Mouse (Mus musculus): ENCODE results near the gene Gstm4. TPM values are rescaled to one million over a fixed set of nuclear protein-coding genes. Genes with fewer than 3 reads are reported as not detected.
"Not testable (repeated sequence)": the region's sequence is repeated elsewhere in the genome, so short reads cannot be mapped to it uniquely, and the experiment has no call there.

Gstm4 gene
- total RNA-seq, 2 experiments from 2014 or later, result 11.3 to 13.2 TPM

DNA sequence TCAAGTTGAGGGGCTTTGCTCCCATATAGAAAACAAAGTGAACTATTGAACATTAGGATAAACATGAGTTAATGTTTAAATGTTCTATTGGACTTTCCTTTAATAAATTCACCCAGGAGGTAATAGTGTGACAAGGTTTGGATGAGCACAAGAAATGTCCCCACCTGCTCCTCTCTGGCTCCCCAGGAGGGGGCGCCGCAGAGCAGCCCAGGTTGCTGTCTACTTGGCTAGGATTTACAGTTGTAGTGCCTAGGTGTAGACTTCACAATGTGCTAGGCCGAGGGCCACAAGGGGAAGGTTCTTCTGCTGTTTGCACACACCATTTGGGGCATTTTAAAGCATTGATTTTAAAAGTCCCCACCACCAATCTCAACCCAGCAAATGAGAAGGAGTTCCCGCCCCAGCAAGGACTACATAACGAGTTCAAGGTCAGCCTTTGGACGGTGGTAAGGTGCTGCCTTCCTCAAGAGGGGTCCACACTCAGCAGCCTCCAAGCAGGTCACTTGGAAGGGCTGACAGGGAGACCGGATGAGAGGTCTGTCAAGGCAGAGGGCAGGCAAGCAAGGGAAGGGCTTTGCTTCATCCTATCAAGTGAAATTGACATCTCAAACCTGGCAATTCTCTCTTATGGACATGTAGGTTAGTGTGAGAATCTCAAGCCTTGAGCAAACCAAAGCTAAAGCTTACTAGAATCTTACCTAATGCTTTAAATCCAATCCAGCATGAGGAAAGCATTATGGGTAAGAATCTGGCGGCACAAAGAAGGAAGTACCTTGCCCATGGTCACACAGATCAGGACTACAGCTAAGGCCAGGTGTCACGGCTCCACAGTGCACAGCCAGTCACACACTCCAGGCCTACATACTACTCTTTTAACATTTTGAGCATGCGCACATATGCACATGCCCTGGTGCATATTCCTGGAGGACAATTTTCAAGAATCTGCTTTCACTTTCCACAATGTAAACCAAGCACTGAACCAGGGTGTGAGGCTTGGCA is 25.9 kb upstream of the Gstm4 start:
- DNase-seq (ENCODE audit: low spot score in 2 of 2), result peak in 1 of 2 experiments; percentile 50

GRCm38 (mm10) chr3:108069231-108069870 is 24.7 kb upstream of the Gstm4 start:
- DNase-seq (ENCODE audit: low spot score in 2 of 2), result no peak

GRCm38 (mm10) chr3:108068826-108069225 is 24.1 kb upstream of the Gstm4 start:
- no peak for DNase-seq (ENCODE audit: low spot score in 2 of 2)

DNA sequence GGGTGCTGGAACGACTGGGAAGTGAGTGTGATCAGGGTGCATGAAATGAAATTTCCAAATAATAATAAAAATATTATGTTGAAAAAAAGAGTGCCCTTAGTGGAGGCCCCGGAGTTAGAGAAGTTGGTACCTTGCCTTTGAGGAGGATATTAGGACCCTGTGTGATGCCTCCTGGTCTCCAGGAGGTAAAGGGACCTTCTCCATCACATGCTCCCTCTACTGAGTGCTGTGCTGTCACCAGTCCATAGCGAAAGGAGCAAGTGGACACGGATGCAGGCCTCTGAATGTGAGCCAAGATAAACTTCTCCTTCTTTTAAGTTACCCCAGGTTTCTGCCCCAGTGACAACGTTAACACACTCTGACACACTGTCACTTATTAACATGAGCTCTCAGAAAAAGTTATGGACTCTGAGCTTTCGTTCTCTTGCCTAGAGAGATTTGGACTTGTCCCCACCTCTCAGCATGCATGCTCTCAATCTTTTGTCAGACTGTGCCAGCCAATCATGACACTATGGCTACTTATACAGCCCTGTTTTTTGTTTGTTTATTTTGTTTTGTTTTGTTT is 22.8 kb upstream of the Gstm4 start:
- DNase-seq (ENCODE audit: low spot score in 2 of 2), result no peak

DNA sequence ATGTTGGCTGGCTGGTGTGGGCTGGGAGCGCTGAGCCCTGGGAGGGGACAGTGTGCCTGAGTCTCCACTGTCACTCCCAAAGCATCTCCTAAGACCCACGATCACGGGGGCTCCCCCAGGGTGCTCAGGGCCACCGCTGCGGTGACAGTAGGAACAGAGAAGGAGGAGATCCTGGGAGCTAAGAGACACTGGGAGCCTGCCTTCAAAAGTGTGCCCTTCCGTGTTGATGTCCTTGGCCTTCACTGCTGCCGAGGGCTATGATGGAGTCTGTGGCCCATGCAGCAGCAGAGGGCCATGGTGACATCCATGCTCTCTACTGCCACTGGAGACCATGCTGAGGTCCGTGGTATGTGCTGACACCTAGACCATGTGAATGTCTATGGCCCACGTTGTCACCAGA is 20.9 kb upstream of the Gstm4 start:
- DNase-seq (ENCODE audit: low spot score in 2 of 2), result no peak

GRCm38 (mm10) chr3:108064672-108065071 is 20.0 kb upstream of the Gstm4 start:
- DNase-seq (ENCODE audit: low spot score in 2 of 2), result no peak

- no peak for DNase-seq (ENCODE audit: low spot score in 2 of 2)
Measured at GRCm38 (mm10) chr3:108062648-108063047, 18.0 kb upstream of the Gstm4 start.

GRCm38 (mm10) chr3:108061420-108061819 is 16.7 kb upstream of the Gstm4 start:
- peak in 1 of 2 experiments; percentile 78 for DNase-seq (ENCODE audit: low spot score in 2 of 2)

DNA sequence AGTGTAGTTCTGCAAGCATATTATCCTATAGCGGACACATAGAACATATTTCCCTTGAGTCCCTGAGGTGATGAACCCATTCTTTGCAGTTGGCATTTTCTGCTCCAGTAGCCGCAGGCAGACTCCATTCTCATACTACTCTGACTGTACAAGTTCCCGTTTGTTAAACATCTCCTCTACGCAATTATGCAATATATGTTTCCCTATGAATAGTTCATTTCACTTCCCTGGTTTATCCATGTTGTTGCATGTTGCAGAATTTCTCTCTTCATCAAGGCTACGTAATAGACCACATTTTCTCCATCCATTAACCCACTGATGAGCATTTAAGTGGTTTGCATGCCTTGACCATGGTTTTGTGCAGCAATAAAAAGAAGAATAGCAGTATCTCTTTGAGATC is 5.8 kb upstream of the Gstm4 start:
- no peak for DNase-seq (ENCODE audit: low spot score in 2 of 2)

DNA sequence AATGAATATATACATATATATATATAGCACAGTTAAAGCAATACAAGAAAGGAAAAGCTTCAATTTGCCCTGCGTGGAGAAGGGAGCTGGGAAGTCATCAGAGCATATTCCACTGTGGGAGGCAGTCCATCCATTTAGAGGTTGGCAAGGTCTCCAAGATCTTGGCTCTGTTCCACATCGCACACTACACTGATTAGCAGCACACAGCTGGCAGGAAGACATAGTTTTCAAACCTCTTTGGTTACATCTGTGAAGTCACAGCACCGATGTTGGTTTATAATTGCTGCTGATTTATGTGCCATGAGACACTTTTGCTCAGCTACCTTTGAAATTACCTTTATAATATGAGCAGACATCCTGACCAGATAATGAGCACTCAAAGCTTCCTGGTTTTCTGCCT is 3.6 kb upstream of the Gstm4 start:
- no peak for DNase-seq (ENCODE audit: low spot score in 2 of 2)

DNA sequence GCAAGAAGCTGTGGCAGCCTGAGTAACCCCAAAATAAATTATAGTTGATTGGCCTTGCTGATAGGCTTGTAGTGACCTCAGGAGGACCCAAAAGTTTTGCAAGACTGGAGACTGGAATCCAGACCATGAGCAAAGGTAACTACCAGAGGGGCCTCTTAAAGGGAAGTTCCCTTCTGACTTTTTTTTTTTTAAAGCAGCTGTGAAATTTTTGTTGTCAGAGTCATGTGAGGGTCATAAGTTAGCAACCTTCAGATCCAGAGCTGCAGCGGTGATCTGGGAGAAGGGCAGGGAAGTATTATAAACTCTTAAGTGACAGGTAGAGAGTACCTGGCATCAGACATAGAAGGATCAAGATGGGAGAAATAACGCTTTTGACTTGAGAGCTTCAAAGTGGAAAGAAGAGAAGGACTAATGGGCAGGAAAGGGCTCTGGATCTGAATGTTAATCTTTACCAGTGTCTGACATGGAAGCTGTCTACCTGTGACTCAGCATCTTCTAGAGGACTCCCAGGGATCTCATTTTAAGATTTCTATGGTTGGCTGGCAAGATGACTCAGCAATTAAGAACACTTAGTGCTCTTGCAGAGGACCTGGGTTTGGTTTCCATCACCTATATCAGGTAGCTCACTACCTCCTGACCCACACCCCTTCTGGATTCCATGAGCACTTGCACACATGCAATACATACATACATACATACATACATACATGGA is 2.4 kb upstream of the Gstm4 start:
- DNase-seq (ENCODE audit: low spot score in 2 of 2), result no peak

DNA sequence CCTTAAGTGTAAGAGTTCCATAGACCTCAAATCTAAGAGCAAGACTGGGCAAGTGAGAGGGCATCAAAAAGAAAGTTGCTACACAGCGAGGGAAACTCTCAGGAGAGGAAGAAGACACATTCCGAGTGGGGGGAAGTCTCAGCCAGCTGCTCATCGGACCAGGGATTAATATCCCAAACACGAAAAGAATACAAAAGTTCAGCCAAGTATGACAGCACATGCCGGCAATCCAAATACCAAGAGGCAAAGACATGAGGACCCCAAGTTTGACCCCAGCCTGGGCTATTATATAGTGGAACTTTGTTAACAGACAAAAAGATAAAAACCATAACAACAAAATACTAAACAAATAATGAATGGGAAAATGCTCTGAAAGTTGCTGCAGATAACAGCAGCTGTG is 11.5 kb downstream of the Gstm4 start:
- no peak for DNase-seq (ENCODE audit: low spot score in 2 of 2)

DNA sequence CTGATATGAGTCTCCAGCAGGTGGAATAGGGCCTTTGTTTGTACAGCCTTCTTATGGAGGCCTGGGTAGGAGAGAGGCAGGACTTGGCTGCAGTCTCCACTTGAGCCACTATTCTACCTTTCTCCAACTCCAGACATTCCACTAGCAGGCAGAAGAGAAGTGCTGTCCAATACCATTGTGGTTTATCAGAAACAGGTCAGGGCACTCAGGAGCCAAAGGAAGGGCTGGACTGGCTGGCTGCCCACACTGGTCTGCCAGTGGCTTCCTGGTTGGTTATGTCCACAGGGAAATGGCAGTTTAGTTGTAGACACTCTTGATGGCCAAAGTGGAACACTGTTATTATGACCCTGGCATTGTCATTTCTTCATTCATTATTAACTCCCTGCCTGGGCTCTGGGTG is 12.6 kb downstream of the Gstm4 start:
- DNase-seq (ENCODE audit: low spot score in 2 of 2), result no peak

DNA sequence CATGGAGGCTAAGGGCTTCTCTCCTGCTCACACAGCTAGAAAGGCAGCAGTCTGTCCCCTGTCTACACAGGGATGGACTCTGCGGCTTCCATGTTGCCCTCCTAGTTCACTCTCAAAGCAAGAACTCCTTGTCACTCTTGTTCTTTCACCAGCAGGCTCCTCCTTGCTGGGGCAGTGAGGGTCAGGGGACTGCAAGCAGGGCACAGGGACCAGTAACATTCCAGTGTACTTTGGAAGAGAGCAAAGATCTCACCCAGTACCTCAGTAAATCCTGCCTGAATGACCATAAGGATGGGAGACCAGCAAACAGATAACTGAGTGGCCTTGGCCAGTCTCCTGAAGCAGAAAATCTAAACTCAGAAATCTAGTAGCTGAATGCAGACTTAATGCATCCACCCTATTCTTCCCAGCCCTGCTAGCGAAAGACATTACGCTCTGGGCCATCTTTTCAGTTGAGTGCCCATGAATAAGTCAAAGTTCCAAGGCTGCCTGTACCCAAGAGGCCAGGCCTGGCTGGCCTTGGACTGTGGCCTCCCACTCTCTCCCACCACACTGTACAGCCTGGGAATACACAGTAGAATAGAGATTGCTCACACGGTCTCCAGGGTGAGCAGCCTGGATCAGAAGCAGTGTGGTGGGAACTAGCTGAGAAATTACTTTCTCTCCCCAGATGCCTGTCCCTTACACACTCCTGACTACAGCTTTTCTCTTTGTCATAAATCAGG is 15.9 kb downstream of the Gstm4 start:
- DNase-seq (ENCODE audit: low spot score in 2 of 2), result no peak

DNA sequence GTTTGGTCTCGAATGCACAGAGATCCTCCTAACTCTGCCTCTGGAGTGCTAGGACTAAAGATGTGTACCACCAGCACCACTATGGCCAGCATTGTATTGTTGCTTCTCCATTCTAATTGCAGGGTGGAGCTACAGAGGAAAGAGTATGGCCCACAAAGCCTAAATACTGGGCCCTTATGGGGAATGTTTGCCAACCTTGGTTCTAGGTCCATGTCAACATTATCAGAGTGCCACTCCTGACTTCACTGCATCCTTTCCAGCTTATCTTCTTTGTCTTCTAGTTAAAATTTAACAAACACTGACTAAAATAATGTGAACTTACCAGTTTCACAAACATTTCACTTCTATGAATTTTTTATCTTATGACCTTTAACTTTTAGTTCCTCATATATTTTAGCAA is 18.1 kb downstream of the Gstm4 start:
- no peak for DNase-seq (ENCODE audit: low spot score in 2 of 2)

GRCm38 (mm10) chr3:108026049-108026448 is 18.6 kb downstream of the Gstm4 start:
- no peak for DNase-seq (ENCODE audit: low spot score in 2 of 2)

DNA sequence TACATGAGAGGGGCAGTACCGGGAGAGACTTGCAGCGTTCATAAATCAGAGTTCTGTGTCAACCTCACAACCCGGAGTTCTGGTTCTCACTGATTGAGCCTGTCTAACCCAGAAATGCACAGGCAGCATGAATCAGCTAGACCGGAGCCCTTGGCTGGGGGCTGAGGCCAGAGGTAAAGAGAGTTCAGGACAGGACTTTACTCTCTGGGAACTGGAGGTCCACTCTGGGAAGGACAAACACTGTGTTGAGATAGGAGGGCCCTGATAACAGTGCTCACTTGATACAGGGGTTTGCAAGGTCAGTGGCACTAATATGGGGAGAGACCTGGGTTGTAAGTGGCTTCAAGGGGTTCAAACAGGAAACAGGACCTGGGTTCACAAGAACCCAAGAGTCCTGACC is 19.4 kb downstream of the Gstm4 start:
- no peak for DNase-seq (ENCODE audit: low spot score in 2 of 2)

DNA sequence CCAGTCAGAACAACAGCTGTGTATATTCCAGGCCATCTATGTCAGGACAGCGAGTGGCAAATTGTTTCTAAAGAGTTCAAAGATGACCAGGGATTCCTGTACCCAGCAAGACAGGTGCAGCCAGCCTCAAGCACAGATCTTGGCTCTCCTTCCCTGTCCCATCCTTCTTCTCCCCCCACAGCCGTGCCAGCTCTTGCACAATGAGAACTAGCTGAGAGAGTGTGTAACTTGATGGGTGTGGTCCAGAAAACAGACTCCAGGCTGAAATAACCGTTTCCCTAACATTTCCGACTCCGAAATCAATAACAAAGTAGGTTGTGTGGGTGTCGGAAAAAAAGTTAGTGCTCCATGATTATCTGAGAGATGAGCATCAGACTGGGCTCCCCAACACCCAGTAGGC is 22.0 kb downstream of the Gstm4 start:
- DNase-seq (ENCODE audit: low spot score in 2 of 2), result no peak

DNA sequence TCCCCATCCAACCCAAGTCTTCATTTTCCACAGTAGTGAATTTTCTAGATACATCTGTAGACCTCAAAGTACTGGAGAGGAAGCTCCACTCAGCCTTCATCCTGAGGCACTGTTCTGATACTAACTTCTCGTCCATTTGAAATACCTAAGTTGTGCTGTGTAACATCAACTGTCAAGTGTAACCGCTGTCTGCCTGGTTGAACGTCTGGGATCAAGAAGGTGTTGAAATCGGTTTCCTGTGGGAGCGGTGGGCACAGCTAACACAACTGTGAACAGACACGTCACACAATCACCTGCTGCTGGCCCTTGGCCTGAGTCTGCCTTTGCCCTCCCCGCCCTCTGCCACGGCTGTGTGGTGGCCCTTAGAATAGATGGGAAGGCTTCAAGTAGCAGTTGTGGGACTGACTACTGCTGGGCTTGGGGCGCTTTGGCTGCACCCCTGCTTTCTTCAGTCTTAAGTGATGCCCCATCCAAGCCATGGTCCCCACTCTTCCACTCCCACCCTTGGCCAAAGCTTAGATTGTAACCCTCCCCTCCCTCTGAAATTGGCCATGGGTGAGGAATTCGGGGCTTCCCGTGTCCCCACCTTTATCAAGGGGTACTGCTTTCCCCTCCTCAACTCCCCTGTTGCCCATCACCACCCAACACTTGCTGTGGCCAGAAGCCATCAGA is 24.2 kb downstream of the Gstm4 start:
- DNase-seq (ENCODE audit: low spot score in 2 of 2), result not testable (repeated sequence)

DNA sequence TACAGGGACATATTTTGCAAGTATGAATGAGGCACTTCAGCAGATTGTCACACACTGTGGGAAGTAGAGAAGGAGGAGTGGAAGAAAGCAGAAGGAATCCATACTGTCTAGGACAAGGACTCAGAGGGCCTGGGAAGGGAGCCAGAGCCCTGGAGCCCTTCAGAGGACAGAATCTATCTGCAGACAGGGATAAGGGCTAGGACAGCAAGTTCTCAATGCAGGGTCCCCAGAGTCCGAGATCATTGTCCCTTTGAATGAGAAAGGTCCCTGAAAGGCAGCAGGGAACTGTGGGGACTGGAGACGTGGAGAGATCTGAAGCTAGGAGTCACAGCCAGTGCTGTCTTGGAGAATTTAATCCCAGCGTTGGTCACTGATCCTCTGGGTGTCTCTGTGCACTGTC is 25.5 kb downstream of the Gstm4 start:
- not testable (repeated sequence) for DNase-seq (ENCODE audit: low spot score in 2 of 2)
